Mouse (Mus musculus) bone marrow, adult 2 months (tissue): ENCODE data around the gene 2300003K06Rik.
"Not testable (repeated sequence)": the region's sequence is repeated elsewhere in the genome, so short reads cannot be mapped to it uniquely, and the experiment has no call there.

Experiments used
- CTCF ChIP-seq: fragments of 200-500 bp; IDR thresholded peaks from 2 replicates; pipeline ENCODE4 v1.5.1; 2011; ENCODE audit warnings: low read length, control low read depth; ENCODE audit not compliant: control insufficient read depth, insufficient read depth
- POLR2A ChIP-seq: fragments of 200-500 bp; IDR thresholded peaks from 2 replicates; pipeline ENCODE4 v1.6.1; 2011; ENCODE audit warnings: low read depth, mild to moderate bottlenecking, control low read depth, low read length, borderline replicate concordance; ENCODE audit not compliant: control insufficient read depth

GRCm38 (mm10) chr11:99804346-99804745 lies 33.5 kb downstream of the 2300003K06Rik start, which contains the start of gene Gm11554:
- not testable (repeated sequence) for TF ChIP-seq CTCF, POLR2A
